Mouse (Mus musculus): Measurements from ENCODE around the gene Lrrc52.

GRCm38 (mm10) chr1:167452456-167452855 lies 14.1 kb downstream of the Lrrc52 start:
- TF ChIP-seq CTCF (IDR thresholded peaks at IDR 0.05; ENCODE audit: borderline replicate concordance, control insufficient read depth, extremely low read depth, insufficient read depth, low read length, poor library complexity) (no peak), POLR2A (IDR thresholded peaks at IDR 0.05; ENCODE audit: control insufficient read depth, extremely low read depth, insufficient read depth, low read length, poor library complexity) (no peak)
